Mouse (Mus musculus) midbrain, embryonic 16.5 days (tissue): ENCODE measurements at regions not wholly inside any gene's neighbourhood (a gene's known extent, or its start where the extent isn't known, plus 50 kb on each side); places are given as distances from the start of the nearest gene placed in this dataset.

Experiments
- ATAC-seq: fragments of 200-750 bp; cut with Nextera tagmentation; 2 replicates; pipeline ENCODE4 v1.8.0; 2017; ENCODE audit warnings: moderate TSS enrichment
- H3K27ac ChIP-seq: fragments of 300-500 bp; sonication (generic); 2 replicates; pipeline ENCODE4 v1.5.1; 2014; ENCODE audit warnings: mild to moderate bottlenecking, low read length, mixed read lengths
- H3K27me3 ChIP-seq: fragments of 300-500 bp; sonication (generic); 2 replicates; pipeline ENCODE4 v1.6.1; 2014; ENCODE audit warnings: low read depth, low read length, mixed read lengths; ENCODE audit not compliant: control insufficient read depth, insufficient read depth
- H3K36me3 ChIP-seq: fragments of 300-500 bp; sonication (generic); 2 replicates; pipeline ENCODE4 v1.6.1; 2014; ENCODE audit warnings: mild to moderate bottlenecking, low read length, moderate library complexity, mixed read lengths; ENCODE audit not compliant: control insufficient read depth, insufficient read depth
- H3K4me1 ChIP-seq: fragments of 300-500 bp; sonication (generic); 2 replicates; pipeline ENCODE4 v1.6.1; 2014; ENCODE audit warnings: mild to moderate bottlenecking, low read length, mixed read lengths; ENCODE audit not compliant: control insufficient read depth, insufficient read depth
- H3K4me2 ChIP-seq: fragments of 300-500 bp; sonication (generic); 2 replicates; pipeline ENCODE4 v1.6.1; 2014; ENCODE audit warnings: mild to moderate bottlenecking, low read length, mixed read lengths
- H3K4me3 ChIP-seq: fragments of 300-500 bp; sonication (generic); 2 replicates; pipeline ENCODE4 v1.5.1; 2014; ENCODE audit warnings: low read depth, mild to moderate bottlenecking, low read length, moderate library complexity, mixed read lengths
- H3K9ac ChIP-seq: fragments of 300-500 bp; sonication (generic); 2 replicates; pipeline ENCODE4 v1.6.1; 2014; ENCODE audit warnings: low read depth, low read length, mixed read lengths
- H3K9me3 ChIP-seq: fragments of 300-500 bp; sonication (generic); replicated peaks from 2 replicates; pipeline ENCODE4 v1.6.1; 2014; ENCODE audit warnings: mild to moderate bottlenecking, low read length, mixed read lengths; ENCODE audit not compliant: control insufficient read depth, poor library complexity, severe bottlenecking
- WGBS: fragments of 180-500 bp; shearing (Covaris S2); extraction: QIAGEN DNeasy Blood & Tissue Kit; methylation state at CpG from one replicate; pipeline ENCODE4 v1.1.7; 2014; 5-methylcytosine and 5-hydroxymethylcytosine counted together

GRCm38 (mm10) chr8:128193293-128193887 is 165.0 kb upstream of the Nrp1 start:
- 84% methylated on average over 3 of the region's 3 CpGs for WGBS

GRCm38 (mm10) chr8:128200815-128201214 is 157.6 kb upstream of the Nrp1 start:
- Histone ChIP-seq H3K9ac (no peak overlapping the region), H3K27me3 (no peaks in the 10 kb centered on the region), H3K4me3 (no peak overlapping the region), H3K4me1 (no peaks in the 10 kb centered on the region), H3K36me3 (no peaks in the 10 kb centered on the region), H3K27ac (no peak overlapping the region), H3K4me2 (no peak overlapping the region), H3K9me3 (no peaks in the 10 kb centered on the region; the same call in 1 of the 2 replicates)
- WGBS = 98% methylated on average over 1 of the region's 1 CpGs
- no peak for ATAC-seq

More at GRCm38 (mm10) chr8:128193293-128193887, 165.0 kb upstream of the Nrp1 start:
- H3K4me1 ChIP-seq = no peaks in the 10 kb centered on the region
- no peaks in the 10 kb centered on the region; the same call in 1 of the 2 replicates for H3K9me3 ChIP-seq
- ATAC-seq = no peak
- no peak overlapping the region for H3K9ac ChIP-seq
- H3K27me3 ChIP-seq = no peaks in the 10 kb centered on the region
- no peak overlapping the region for H3K4me2 ChIP-seq
- no peaks in the 10 kb centered on the region for H3K36me3 ChIP-seq
- H3K27ac ChIP-seq = no peak overlapping the region
- no peak overlapping the region for H3K4me3 ChIP-seq

GRCm38 (mm10) chr8:128201635-128202034 is 156.8 kb upstream of the Nrp1 start:
- no peaks in the 10 kb centered on the region for H3K36me3 ChIP-seq
- no peak overlapping the region for H3K4me3 ChIP-seq
- no peak overlapping the region for H3K4me2 ChIP-seq
- H3K4me1 ChIP-seq = no peaks in the 10 kb centered on the region
- H3K9me3 ChIP-seq = no peaks in the 10 kb centered on the region; the same call in 1 of the 2 replicates
- ATAC-seq = no peak
- 90% methylated on average over 4 of the region's 4 CpGs for WGBS
- no peak overlapping the region for H3K9ac ChIP-seq
- no peak overlapping the region for H3K27ac ChIP-seq
- H3K27me3 ChIP-seq = no peaks in the 10 kb centered on the region

- no peaks in the 10 kb centered on the region for H3K27me3 ChIP-seq
- no peak overlapping the region for H3K4me3 ChIP-seq
- H3K4me1 ChIP-seq = no peaks in the 10 kb centered on the region
- no peak overlapping the region for H3K27ac ChIP-seq
- no peaks in the 10 kb centered on the region for H3K36me3 ChIP-seq
- H3K9me3 ChIP-seq = no peaks in the 10 kb centered on the region; the same call in 1 of the 2 replicates
- H3K9ac ChIP-seq = no peak overlapping the region
- no peak for ATAC-seq
- 87% methylated on average over 4 of the region's 4 CpGs for WGBS
- H3K4me2 ChIP-seq = no peak overlapping the region
These were observed 156.1 kb upstream of the Nrp1 start for GRCm38 (mm10) chr8:128202158-128202886.

- Histone ChIP-seq H3K4me1 (no peaks in the 10 kb centered on the region), H3K4me3 (no peak overlapping the region), H3K36me3 (no peaks in the 10 kb centered on the region), H3K9ac (no peak overlapping the region), H3K27ac (no peak overlapping the region), H3K9me3 (no peaks in the 10 kb centered on the region), H3K4me2 (no peak overlapping the region), H3K27me3 (no peaks in the 10 kb centered on the region)
- ATAC-seq = no peak
- 82% methylated on average over 3 of the region's 3 CpGs for WGBS
These were observed 153.6 kb upstream of the Nrp1 start for GRCm38 (mm10) chr8:128204803-128205202.

GRCm38 (mm10) chr8:128207138-128207537 is 151.3 kb upstream of the Nrp1 start:
- no peak for ATAC-seq
- Histone ChIP-seq H3K36me3 (no peaks in the 10 kb centered on the region), H3K4me3 (no peak overlapping the region), H3K4me1 (no peaks in the 10 kb centered on the region), H3K27ac (no peak overlapping the region), H3K9ac (no peak overlapping the region), H3K9me3 (no peaks in the 10 kb centered on the region), H3K4me2 (no peak overlapping the region), H3K27me3 (no peaks in the 10 kb centered on the region)

- Histone ChIP-seq H3K4me3 (no peak overlapping the region), H3K9ac (no peak overlapping the region), H3K9me3 (no peaks in the 10 kb centered on the region), H3K4me2 (no peak overlapping the region), H3K27ac (no peak overlapping the region), H3K4me1 (no peaks in the 10 kb centered on the region), H3K36me3 (no peaks in the 10 kb centered on the region), H3K27me3 (no peaks in the 10 kb centered on the region)
- WGBS = 82% methylated on average over 5 of the region's 5 CpGs
- no peak for ATAC-seq
These were observed 147.6 kb upstream of the Nrp1 start for GRCm38 (mm10) chr8:128210761-128211160.

GRCm38 (mm10) chr8:128212223-128212622 is 146.2 kb upstream of the Nrp1 start:
- ATAC-seq = no peak
- H3K4me2 ChIP-seq = no peak overlapping the region
- 80% methylated on average over 3 of the region's 3 CpGs for WGBS
- no peaks in the 10 kb centered on the region for H3K4me1 ChIP-seq
- H3K27me3 ChIP-seq = no peaks in the 10 kb centered on the region
- H3K9me3 ChIP-seq = no peaks in the 10 kb centered on the region
- H3K4me3 ChIP-seq = no peak overlapping the region
- no peak overlapping the region for H3K27ac ChIP-seq
- H3K9ac ChIP-seq = no peak overlapping the region
- H3K36me3 ChIP-seq = no peaks in the 10 kb centered on the region

- H3K4me1 ChIP-seq = no peaks in the 10 kb centered on the region
- no peaks in the 10 kb centered on the region for H3K36me3 ChIP-seq
- no peak overlapping the region for H3K4me3 ChIP-seq
- H3K27me3 ChIP-seq = no peaks in the 10 kb centered on the region
- H3K27ac ChIP-seq = no peak overlapping the region
- ATAC-seq = no peak
- WGBS = 71% methylated on average over 2 of the region's 2 CpGs
- H3K4me2 ChIP-seq = no peak overlapping the region
- no peaks in the 10 kb centered on the region for H3K9me3 ChIP-seq
- no peak overlapping the region for H3K9ac ChIP-seq
These were observed 144.1 kb upstream of the Nrp1 start for GRCm38 (mm10) chr8:128214256-128214655.
